Mouse (Mus musculus) right cerebral cortex, postnatal 25 days (tissue): ENCODE results near the gene Mvd.
A peak's percentile ranks its signal among the peaks of the same experiment; 100 is the strongest.

ENCODE experiments used
- DNase-seq: peaks from one replicate; pipeline ENCODE4 v3.0.0; 2022

The Mvd gene

GRCm38 (mm10) chr8:122423217-122423616 is 20.0 kb downstream of the Mvd start:
- no peak for DNase-seq

DNA sequence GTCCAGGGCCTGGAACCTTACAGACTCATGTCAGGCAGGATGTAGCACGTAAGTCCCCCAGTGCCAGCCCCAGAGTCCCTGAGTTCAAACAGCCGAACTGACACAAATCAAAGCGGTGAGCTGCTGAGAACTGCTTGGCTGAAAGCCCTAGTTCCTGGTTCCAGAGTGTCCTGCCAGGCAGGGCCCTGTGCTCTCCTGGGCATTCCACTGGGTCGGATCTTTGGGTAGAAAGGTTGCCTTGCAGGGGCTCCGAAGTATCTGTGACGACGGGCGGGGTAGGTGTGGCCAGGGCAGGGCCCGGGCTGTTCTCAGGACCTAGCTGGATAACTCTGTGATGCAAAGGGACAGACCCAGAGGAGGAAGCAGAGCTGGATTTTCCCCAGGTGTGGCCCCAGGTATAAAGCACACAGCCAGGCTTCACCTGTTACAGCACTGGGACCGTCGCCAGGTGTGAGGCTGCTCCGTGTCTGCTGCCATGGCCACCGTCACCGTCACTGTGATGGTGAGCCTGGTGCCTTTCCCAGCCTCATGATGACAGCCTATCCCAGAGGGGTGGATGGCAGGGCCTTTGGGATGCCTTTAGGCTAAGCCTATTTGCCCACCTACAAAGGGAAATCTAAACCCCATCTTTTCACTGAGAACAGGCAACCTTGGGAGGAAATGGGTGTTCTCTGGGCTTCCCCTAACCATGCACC is 21.7 kb downstream of the Mvd start, which contains the start of gene Il17c:
Gene Il17c (plus strand): TSS at position 645 of the 695 bp plus-strand sequence.
- no peak for DNase-seq

- DNase-seq = peak; percentile 42
Measured at GRCm38 (mm10) chr8:122419881-122420555, 23.2 kb downstream of the Mvd start.

DNA sequence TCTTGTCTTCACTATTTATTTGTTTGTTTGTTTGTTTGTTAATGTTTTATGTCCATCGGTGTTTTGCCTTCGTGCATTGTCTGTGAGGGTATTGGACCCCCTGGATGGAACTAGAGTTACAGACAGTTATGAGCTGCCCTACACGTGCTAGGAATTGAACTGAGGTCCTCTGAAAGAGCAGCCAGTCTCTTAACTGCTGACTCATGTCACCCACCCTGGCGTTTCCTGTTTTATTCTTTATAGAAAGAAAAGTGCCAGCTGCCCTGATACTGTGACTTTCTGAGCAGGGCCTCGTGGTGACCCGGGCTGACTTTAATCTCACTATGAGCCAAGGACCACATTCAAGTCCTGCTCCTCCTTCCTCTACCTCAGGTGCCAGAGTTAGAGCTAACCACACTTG is 27.7 kb downstream of the Mvd start:
- DNase-seq = no peak

DNA sequence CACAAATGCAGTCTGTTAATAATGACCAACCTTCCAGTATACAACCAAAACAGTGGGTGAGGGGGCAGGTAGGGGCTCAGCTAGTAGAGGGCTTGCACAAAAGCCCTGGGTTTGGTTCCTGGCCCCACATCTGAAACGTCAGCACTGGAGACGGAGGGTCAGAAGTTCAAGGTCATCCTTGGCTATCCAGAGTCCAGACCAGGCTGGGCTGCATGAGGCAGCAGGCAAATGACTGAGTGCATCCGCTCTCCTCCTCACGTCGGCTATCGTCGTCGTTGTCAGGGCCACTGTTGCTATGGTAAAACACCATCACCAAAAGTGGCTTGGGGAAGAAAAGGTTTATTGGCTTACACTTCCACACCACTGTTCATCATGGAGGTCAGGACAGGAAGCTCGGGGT is 28.9 kb downstream of the Mvd start:
- no peak for DNase-seq

- no peak for DNase-seq
Measured at GRCm38 (mm10) chr8:122407678-122408077, 35.5 kb downstream of the Mvd start.

GRCm38 (mm10) chr8:122405146-122405805 is 37.9 kb downstream of the Mvd start:
- no peak for DNase-seq

- no peak for DNase-seq
Measured at GRCm38 (mm10) chr8:122398186-122398585, 45.0 kb downstream of the Mvd start.

GRCm38 (mm10) chr8:122395291-122395690 is 47.9 kb downstream of the Mvd start:
- no peak for DNase-seq

DNA sequence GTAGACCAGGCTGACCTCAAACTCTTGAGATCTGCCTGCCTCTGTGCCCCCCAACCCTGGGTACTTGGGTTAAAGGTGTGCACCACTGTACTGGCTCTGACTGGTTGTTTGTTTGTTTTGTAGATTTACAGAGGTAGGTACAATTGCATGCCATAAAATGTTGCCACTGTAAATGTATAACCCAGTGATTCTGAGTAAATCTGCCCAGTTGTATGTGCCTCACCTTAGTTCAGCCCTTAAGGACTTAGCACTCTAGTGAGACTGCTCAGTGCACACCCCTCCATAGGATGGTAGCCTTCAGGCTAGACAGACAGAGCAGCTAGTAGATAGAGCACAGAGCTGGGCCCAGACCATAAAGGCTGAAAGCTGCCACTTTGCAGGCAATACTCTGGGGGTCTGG is 49.5 kb downstream of the Mvd start:
- DNase-seq = no peak

DNA sequence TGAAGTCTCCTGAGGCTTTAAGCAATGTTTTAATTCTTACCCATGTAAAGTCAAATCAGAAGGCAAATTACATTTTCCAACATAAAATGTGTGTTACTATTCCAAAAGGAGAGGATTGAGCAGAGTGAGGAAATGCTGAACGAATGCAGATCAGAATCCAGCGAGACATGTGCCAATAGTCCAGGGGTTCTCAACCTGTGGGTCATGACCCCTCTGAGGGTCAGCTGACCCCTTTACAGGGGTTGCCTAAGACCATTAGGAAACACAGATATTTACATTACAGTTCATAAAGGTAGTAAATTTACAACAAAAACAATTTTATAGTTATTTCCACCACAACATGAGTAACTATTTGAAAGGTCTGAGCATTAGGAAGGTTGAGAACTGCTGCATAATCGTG is 52.5 kb downstream of the Mvd start:
- no peak for DNase-seq

DNA sequence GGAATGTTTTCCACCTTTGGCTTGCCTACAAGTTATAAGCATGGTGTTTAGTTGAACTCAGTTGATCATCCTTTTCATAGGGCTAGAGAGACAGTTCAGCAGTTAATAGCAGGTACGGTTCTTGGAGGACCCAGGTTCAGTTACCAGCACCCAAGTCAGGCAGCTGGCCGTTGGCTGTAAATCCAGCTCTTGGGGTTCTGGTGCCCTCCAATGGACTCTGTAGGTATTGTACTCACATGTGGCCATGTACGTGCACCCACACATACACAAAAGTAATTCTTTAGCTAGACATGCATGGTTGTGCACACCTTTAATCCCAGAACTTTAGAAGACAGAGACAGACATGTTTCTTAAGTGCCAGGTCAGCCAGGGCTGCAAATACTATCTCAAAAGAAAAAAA is 53.9 kb downstream of the Mvd start:
- DNase-seq = no peak
